Mouse (Mus musculus) thymus, adult 2 months (tissue): ENCODE measurements around the gene Nckap5.

Source experiments
- CTCF ChIP-seq: fragments of 200-500 bp; IDR thresholded peaks from 2 replicates; pipeline ENCODE4 v1.5.1; 2012; ENCODE audit warnings: mild to moderate bottlenecking, control low read depth, low read length, moderate library complexity, borderline replicate concordance; ENCODE audit not compliant: control insufficient read depth, poor library complexity, insufficient read depth; ENCODE audit errors: extremely low read depth
- POLR2A ChIP-seq: fragments of 200-500 bp; IDR thresholded peaks from 2 replicates; pipeline ENCODE4 v1.6.1; 2012; ENCODE audit warnings: mild to moderate bottlenecking, low read length, control low read depth, moderate library complexity; ENCODE audit not compliant: control insufficient read depth, poor library complexity, insufficient read depth; ENCODE audit errors: extremely low read depth

DNA sequence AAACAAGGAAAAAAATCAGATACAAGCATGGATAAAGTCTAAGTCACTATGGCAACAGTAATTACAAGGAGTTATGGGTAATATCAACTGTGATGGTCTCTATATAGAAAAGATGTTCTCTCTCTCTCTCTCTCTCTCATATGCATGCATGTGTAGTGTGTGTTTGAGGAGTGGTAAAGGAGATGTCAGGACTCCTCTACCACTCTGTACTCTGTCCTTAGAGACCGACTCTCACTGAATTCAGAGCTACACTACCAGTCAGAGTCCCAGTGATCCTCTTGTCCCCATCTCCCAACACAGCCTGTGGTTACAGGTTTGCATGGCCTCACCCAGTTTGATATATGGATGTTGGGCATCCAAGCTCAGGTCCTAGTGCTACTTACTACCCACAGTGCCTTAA, 662.0 kb downstream of the Nckap5 start:
- TF ChIP-seq CTCF, result no peak
- no peak for TF ChIP-seq POLR2A
